Mouse (Mus musculus): ENCODE data around the gene Adamts14.

Adamts14 gene

GRCm38 (mm10) chr10:61273081-61273843 is at the start of gene Adamts14:
Gene Adamts14 (minus strand): TSS chr10:61273438.
- peak; percentile 29 to 57 for DNase-seq

- DNase-seq = no peak
Observed at GRCm38 (mm10) chr10:61318527-61318926, 45.3 kb upstream of the Adamts14 start.

- DNase-seq = no peak
Observed at GRCm38 (mm10) chr10:61315324-61315880, 42.2 kb upstream of the Adamts14 start.

GRCm38 (mm10) chr10:61313750-61314149 is 40.5 kb upstream of the Adamts14 start:
- peak; percentile 6 to 46 for DNase-seq

DNA sequence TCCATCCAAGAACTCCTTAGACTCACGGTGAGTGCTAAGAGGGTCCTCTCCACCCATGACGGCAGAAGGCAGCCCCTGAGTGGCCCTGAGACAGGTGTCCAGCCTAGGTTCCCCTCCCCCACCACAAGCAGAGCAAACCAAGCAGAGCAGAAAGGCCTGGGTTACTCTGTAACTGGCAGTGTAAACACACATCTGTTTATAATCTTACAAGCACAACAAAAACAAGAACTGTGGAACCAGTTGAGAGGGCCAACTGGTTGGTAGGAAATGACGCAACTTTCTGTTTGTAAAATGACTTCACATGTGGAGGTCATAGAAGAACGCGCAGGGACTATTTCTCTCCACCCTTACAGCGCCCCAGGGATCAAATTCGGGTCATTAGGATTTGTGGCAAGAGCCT is 39.5 kb upstream of the Adamts14 start:
- peak; percentile 39 to 59 for DNase-seq

- DNase-seq = peak in 1 of 2 experiments; percentile 50
Observed at GRCm38 (mm10) chr10:61312159-61312558, 38.9 kb upstream of the Adamts14 start.

DNA sequence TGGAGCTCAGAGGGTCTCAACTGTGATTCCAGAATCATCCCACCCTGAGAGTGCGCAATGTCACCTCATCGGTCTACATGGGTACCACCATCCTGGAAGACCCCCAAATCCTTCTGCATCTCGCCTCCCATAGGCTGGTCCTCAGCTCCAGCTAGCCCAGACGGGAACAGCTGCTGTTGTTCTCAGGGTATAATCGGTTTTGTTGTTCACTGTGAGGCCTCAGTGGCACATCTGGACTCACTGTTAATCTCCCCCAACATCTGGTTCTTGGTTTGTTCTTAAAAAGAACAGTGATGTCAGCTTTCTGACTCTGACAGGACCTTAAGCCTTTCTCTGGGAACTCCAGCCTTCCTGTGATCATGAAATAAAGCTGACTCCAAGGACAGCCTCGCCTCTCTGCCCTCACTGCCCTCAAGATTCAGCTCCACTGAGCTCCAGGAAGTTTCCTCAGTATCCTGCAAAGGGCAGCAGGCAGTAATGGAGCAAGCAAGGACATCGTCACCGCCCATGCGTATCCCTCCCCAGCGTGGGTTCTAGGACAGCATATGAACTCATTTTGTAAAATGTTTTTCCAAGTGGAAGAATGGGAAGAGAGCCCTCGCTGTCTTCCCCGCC is 35.6 kb upstream of the Adamts14 start:
- DNase-seq = peak; percentile 24 to 65

GRCm38 (mm10) chr10:61305928-61306590 is 32.8 kb upstream of the Adamts14 start:
- DNase-seq = no peak

DNA sequence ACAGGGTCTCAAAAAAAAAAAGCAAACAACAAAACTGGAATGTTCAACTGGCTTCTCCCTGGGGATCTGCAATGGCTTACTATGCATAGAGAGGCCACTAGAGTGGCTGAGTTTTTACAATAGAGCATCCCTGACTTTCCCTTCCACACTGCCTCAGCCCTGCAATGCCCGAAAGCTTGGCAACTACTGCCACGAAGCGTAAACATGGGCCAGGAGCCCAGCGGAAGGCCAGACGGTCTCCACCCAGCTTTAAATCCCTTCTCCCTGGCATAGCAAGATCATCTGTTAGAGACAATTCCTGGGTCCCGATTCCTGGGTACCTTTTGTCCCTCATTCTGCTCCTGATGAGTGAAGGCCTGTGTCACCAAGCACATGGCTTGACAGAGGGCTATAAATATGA is 30.8 kb upstream of the Adamts14 start:
- DNase-seq = no peak

GRCm38 (mm10) chr10:61300996-61301395 is 27.8 kb upstream of the Adamts14 start:
- DNase-seq = peak in 1 of 2 experiments; percentile 50

- no peak for DNase-seq
Observed at GRCm38 (mm10) chr10:61297477-61297876, 24.2 kb upstream of the Adamts14 start, which contains the start of gene Prf1. Gene Prf1 (plus strand): TSS chr10:61297833.

- DNase-seq = no peak
Observed at GRCm38 (mm10) chr10:61296713-61297445, 23.6 kb upstream of the Adamts14 start.

GRCm38 (mm10) chr10:61294242-61294641 is 21.0 kb upstream of the Adamts14 start:
- DNase-seq = no peak

DNA sequence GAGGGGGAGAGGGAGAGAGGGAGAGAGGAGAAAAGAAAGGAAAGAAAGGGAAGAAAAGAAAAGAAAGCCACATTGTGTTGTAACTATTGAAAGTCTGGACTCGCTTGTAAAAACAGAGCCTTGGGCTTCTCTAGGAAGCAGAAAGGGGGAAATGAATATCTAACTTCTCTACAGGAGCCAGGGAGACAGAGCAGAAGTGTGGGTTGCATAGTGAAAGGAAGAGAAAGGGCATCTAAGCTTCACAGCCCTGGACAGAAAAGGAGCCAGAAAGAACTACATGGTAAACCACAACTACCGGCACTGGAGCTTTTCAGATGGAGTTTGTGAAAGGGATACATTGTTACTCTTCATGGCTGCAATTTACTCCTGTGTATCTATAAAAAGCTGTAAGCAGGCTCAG is 17.2 kb upstream of the Adamts14 start:
- DNase-seq = no peak

GRCm38 (mm10) chr10:61290016-61290415 is 16.8 kb upstream of the Adamts14 start:
- no peak for DNase-seq

DNA sequence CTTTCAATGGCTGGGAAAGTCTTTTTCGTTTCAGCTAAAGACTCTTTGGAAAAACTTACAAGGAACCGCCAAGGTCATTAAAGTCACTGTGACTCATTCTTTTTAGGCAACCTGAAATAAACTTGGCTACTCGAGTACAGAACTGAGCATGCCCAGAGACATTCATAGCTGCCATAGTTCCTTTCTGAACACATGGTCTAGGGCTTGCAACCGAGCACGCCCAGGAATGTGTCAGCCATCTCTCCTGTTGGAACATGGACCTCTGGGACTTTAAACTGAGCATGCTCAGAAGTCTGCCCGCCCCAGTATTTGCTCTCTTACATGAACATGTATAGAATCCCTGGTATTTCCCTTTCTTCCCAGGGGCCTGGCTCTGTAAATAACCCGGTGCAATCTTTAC is 13.0 kb upstream of the Adamts14 start:
- no peak for DNase-seq

DNA sequence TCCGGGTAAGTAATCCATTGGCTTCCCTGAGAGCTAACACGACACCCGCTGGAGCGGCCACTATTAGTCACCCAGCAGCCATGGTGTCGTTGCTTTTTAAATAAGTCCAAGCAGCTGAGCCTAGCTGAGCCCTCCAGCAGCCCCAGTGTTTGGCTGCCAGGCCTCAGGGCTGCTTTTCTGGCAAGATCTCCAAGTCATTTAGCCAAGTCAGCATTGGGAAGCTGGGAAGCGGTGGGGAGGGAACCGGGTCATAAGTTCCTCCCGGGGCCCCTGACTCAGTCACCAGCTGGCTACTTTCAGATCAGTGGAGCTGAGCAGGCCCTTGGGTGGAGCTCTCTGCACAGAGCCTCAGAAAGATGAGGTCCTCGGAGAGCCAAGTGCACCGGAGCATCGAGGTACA is 12.0 kb upstream of the Adamts14 start:
- DNase-seq = peak; percentile 46 to 74

DNA sequence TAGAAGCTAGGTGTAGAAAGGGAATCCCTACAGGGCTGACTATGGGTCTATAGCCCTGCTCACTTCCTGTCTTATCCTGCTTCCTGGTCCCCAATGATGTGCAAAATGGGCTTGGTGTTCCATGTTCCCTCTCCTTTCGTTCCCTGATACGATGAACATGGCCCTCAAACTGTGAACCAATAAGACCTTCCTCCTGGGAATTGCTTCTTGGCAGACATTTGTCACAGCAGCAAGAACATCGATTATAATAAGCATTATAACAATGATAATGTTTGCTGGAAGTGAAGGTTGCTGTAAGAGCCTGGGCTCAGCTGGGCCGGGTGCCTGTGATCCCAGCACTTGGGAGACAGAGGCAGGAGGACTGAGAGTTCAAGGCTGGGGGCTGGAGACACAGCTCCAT is 11.1 kb upstream of the Adamts14 start:
- no peak for DNase-seq

DNA sequence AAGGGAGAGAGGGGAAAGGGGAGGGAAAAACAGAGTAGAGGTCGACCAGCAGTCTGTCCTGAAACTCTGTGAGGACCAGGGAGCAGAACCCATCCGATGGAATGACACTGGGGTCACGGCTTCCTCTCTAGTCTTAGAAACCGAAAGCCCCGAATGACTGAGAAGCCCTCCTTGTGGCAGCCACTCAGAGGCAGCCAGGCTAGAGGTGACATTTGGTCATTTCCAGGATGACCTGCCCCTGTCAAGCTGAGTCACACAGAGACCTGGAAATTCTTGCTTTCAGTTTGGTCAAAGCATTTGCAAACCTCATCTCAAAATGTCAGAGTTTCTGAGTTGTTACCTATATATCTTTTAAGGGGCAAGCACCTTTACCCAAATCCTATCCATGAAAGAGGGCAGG is 7.9 kb upstream of the Adamts14 start:
- no peak for DNase-seq

- DNase-seq = peak; percentile 66 to 83
Observed at GRCm38 (mm10) chr10:61277918-61278674, 4.9 kb upstream of the Adamts14 start.

DNA sequence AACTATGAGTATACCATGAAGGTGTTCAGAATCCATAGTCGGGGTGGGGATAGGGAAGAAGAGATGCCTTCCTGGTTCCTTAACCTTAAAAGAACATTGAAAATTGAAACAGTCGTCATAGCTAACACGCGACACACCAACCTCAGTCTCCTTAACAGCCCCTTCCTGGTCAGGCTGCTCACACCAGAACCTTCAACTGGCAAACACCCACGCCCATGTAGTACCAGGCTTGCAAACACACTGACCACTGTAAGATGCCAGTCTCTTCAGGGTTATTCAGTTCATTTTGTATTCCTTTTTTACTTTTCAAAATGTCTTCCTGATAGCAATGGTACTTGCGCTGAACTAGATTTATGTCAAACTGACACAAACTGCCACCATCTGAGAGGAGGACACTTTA is 3.8 kb upstream of the Adamts14 start:
- DNase-seq = no peak

DNA sequence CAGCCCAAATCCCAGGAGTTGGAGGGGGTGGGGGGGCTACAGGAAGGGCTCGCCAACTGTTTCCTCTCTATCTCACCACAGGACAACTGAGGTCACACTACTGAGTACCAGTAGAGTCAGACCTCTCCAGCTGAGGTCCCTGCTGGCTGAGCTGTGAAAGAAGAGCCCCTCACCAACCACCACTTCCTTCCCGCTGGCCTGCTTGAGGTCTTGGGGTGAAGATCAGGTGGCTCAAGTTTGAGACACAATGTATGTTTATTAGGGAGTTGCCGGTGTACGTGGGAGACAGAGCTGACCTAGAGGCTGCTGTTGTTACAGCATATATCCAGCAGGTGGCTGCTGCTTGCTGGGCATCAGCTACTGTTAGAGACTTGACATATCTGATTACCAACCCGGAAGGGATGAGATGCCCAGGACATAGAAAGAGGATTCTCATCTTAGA is 2.5 kb upstream of the Adamts14 start:
- peak; percentile 55 to 56 for DNase-seq

Measured in kidney, postnatal 25 days (tissue).